Mouse (Mus musculus): ENCODE measurements at regions not wholly inside any gene's neighbourhood (a gene's known extent, or its start where the extent isn't known, plus 50 kb on each side); places are given as distances from the start of the nearest gene placed in this dataset.

DNA sequence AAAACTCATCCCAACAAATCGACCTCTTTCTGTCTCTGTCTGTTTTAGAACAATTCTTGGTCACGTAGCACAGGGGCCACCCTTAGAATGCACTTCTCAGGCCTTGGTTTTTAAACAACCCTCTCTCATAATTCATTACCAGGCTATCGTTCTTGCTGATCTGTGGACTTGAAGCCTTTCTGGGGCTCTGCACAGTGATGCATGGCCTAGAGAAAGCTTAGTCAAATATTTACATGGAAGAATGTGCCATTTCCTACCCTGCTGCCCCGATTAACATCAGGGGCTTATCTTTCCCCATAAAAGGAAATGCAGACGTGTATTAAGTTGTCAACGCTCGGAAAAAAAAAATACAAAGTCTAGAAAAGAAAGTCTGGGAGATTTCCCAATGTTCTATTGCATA, 1448.0 kb downstream of the Gsdmc2 start:
- intact Hi-C loops (cut with DNase I), result no loop called here
- DNase-seq, result no peak

DNA sequence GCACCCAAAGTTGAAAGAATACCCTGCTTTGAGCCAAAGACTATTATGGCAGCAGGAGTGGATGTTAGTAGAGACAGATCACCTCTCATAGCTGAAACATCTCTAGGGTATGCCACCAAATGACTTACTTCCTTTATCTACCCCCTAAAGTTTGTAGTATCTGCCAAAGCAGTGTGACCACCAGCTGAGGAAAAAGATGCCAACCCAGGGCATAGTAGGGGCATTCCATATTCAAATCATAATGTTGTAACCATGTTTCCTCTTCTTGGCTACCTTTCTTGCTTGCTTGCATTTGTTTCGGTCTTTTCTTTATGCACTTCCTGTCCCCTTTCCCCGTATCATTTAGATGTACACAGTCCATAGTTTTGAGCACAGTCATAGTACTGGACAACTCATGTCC, 1449.6 kb downstream of the Gsdmc2 start:
- no peak for DNase-seq
- intact Hi-C loops (cut with DNase I), result no loop called here

DNA sequence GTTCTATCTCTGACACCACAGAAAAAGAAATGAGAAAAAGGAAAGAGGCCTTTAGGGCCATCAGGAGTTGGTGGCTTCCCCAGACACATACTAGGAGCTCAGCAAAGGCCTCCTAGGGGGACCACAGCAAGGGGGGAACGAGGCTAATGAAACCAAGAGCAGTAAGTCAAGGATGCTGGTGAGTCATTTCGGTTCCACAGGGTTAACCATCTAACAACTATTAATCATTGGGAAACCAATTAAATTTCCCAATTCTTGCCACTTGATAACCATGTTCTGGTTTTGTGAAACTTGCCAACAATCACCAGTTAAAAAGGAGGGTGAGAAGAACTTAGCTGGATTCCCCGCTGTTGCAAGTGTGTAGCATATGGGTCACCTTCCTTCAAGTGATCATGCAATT, 1451.6 kb downstream of the Gsdmc2 start:
- intact Hi-C loops (cut with DNase I), result no loop called here
- no peak for DNase-seq

DNA sequence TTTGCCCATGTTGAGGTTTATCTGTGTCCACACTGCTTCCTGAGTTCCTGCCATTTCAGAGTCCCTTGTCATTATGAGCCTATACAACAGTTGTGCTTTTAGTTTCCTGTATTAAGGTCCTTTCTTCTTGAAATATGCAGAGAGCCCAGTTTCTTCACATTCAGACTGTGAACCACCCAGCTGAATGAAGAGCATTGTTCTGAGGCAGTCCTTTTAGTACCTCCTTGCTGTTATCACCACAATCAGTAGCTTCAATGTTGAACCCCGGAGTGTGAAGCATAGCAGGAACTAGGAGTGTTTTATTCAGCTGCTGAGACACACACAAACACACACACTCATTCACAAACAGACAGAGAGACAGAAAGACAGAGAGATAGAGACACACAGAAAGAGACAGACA, 1452.1 kb downstream of the Gsdmc2 start:
- no peak for DNase-seq
- intact Hi-C loops (cut with DNase I), result no loop called here

DNA sequence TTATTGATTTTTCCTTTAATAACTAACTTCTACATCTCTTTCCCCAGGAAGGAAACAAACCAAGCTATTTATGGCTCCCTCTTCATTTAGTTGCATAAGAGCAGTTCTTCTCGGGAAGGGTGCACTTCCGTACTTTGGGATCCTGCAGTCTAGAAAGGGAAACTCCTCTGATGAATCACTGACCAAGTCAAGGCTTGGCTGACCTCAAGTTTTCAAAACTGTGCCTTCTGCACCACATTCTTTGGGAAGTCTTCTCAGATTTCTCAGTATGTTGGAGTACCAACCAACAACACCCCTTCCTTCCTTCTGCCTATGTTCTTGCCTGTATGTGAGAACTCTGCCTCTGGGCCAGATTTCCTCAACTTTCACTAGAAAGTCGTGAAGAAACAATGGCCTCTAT, 1452.6 kb downstream of the Gsdmc2 start:
- intact Hi-C loops (cut with DNase I), result no loop called here
- peak in 1 of 2 experiments; percentile 3 for DNase-seq

DNA sequence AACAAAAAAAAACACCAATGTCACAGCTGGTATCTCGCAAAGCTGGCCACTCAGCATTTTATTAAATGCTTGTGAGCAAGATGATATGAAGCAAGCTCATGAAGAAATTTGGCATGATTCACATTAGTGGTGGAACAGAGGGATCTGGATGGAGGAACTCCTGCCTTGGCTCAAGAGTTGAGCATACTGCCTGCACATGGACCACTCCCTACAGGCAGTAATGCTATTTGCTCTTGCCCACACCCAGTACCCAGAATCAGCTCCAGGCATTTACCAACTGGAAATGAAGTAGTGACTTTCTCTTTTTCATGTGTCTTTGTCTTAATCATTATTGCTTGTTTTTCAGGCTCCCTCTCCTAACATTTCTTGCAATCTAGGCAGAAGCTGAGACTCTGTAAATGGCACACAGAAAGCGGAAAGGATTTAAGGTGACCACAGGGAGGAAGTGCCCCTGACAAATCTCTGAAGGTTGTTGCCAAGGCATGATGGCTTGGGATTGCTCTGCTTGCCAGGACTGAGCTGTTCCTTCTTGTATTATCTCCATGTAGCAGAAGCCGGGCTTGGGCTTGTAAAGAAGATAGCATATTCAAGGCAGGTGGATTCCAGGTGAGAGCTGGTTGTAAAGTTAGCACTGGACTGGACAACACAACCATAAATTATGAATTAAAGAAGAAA, 1455.4 kb downstream of the Gsdmc2 start:
- DNase-seq, result no peak
- intact Hi-C loops (cut with DNase I), result no loop called here

DNA sequence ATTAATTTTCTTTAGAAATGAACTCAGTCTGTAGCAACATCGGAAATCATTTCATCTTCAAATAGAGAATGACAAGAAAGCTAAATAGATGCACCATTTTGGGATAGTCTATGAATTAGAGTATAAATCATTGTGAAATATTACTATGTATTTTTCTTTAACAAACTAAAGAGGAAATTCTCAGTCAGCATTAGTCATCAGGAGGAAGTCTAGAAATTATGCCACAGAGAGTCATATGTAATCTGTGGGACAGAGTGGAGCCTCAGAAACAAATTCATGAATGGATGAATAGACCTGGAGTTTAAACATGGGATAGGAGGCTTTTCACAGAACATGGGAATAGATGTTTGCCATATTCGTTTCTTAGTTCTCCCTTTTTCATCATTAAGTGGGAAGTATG, 1459.4 kb upstream of the A1bg start:
- intact Hi-C loops (cut with DNase I), result no loop called here
- DNase-seq, result no peak

DNA sequence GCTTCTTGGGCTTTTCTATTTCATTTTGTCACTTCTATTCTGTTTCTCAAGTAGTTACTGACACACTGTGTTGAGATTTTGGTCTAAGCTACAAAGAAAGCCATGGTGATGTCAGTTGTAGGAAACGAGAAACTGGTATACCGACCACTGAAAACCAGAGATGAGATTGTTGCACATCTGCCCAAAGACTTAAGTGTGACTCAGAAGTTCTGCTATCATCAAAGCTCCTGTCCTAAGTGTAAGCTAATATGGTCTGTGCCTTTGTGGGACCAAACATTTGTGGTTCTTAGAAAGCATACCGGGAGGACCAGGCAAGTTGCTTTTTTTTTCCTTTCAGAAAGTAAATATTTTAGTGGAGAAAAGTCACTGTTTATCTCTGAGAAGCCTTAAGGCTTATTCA, 1451.8 kb upstream of the A1bg start:
- intact Hi-C loops (cut with DNase I), result no loop called here
- DNase-seq, result no peak

DNA sequence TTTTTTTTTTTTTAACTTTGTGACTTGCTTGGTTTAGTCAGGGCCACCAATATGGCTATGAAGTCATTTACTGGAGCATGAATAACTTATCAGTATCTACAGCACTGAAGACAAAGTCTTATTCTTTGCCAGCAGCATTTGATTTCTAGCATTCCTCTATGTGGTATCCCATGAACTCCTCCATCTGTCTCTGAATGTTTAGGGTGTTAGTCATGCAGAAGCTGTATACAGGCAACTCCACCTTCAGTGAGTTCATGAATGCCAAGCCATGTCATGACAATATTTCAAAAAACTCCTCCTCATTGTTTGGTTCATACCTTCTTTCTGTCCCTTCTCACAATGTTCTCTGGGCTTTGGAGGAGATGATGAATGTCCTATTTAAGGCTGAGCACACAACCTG, 1438.4 kb upstream of the A1bg start:
- DNase-seq, result no peak
- intact Hi-C loops (cut with DNase I), result no loop called here

DNA sequence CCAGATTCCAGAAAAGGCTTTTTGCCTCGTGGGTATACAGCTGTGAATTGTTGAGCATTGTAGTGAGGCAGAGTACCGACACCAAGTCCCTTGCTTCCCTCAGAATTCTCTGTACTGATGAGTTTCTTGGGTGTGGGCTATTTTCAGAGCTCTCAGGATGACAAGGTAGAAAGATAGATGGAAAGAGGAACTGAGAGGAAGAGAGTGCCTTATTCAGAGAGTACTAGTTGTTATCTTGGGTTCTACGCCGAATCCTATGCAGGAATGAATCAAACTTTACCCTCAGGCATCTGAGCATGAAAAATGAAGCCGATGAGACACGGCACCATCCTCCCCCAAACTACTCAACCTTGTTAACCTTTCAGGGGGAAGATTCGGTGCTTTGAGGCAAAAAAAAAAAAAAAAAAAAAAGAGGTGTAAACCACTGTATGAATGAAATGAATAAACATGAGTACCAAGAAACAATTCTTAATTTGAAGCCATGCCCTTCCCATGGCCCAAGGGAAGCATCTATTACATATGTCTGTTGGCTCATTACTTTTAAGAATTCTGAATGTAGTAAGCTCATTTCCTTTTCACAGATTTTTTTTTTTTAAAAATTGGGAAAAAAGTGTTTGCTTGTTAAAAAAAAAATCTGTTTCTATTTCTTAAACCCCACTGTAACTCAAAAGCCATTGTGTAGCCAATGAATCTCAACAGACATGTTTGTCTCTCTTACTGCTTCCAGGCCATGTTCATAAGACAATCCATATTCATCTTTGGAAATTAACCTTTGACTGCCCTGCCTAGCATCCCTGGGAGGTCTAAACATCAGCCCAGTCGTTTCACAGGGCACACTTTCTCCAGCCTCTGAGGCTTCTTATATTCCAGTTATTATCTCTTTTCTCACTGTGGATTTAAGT, 1435.8 kb upstream of the A1bg start:
- intact Hi-C loops (cut with DNase I), result no loop called here
- no peak for DNase-seq

DNA sequence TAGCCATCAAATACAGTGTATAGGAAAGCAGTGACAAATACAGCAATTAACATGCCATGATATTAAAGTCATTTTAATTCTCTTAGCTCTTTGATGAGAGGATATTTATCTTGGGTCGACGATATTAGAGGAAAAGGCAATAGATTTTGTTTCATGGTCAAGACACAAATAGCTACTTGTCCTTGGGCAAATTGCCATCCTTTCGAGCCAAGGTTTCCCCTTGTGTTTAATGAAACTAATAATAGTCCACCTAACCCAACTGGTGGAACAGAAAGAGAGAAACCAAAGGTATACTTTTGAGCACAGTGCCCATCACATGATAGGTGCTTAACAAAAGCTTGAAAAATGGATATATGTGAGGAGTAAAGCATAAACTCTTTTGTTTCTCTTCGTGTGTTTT, 1431.0 kb upstream of the A1bg start:
- DNase-seq, result peak in 1 of 2 experiments; percentile 21
- intact Hi-C loops (cut with DNase I), result no loop called here

DNA sequence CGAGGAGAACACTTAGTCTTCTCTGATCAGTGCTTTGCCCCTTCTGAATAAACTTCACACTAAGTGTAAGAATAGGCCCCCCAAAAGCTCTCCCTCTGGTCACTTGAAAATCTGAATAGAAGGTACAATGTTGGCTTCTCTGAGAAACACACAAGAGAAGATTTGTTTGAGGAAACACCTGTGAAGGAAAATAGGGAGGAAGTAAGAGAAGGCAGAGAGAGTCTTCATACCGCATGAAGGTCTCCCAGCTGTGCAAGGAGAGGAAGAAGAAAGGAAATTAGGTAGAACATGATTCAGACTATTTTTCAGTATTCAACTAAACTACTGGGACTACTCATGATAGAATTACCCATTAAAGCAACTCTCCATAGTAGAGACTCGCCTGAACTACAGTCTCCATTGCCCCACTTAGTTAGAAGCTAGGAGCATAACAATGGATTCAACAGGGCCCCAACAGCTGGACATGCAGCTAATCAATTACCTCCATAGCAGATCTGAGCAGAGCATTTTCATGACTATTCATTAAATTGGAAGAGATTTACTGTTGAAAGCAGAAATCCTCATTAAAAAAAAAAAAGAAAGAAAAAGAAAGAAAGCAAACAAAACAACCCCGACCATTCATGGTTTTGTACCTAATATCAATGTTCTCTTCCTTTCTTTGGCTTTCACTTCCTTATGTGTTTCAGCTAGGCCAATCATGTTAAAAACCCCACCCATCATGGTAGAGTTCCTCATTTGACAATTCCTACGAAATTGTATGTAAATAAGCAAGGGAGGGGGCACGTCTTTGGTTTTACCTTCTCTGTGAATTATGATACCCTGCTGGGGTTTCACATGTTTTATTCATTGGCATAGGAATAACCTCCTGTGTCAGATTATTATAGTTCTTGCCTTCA, 1428.3 kb upstream of the A1bg start:
- intact Hi-C loops (cut with DNase I), result no loop called here
- no peak for DNase-seq

DNA sequence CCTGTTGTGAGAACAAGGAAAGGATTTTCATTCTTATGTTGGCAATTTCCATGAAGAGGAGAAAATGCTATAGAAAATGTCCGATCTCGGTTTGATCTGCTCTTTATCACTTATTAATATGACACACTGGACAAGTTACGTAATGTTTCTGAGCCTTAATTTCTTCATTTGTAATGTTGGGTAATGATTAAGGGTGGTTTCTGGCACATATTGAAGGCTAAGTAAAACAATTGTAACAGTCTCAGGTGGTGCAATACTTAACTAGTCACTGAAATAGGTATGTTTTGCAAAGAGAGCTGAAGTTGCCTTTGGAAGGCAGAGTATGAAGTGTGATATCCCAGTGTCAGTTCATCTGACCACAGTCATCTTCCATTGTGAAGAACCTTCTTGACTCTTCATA, 1427.2 kb upstream of the A1bg start:
- DNase-seq, result no peak
- intact Hi-C loops (cut with DNase I), result no loop called here

DNA sequence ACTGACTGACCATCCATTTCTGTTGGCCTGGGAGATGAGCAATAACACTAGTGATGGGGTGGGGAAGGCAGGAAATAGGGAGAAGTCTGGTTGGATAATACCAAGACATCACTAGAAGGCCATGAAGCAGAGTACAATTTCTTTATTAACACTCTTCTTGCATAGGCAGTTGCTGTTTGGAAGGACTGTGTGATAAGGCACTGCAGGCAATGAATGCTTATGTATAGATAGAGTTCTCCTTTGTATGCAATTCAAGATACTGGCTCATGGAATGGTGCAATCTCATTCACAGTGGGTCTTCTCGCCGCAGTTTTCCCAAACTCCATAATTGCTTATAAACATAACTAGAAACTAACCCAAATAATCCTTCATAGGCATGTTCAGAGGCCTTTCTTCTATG, 1426.1 kb upstream of the A1bg start:
- no peak for DNase-seq
- intact Hi-C loops (cut with DNase I), result no loop called here

DNA sequence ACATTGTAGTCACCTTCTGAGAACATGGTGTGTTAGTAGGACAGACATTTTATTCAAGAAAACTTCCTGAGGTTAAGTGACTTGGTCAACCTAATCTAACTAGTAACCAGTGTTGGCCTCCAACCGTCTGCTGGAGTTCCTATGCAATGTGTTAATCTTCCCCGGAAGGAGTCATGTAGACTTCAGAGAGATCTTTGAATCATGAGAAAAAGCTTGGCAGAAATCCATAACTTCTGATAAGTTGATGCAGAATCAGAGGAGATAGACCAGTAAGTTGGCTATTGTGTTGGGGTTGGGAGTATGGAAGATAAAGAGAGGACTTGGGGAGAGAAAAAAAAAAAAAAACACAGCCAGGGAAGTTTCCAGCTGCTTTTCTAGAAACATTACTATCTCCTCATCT, 1424.9 kb upstream of the A1bg start:
- intact Hi-C loops (cut with DNase I), result no loop called here
- DNase-seq, result no peak

DNA sequence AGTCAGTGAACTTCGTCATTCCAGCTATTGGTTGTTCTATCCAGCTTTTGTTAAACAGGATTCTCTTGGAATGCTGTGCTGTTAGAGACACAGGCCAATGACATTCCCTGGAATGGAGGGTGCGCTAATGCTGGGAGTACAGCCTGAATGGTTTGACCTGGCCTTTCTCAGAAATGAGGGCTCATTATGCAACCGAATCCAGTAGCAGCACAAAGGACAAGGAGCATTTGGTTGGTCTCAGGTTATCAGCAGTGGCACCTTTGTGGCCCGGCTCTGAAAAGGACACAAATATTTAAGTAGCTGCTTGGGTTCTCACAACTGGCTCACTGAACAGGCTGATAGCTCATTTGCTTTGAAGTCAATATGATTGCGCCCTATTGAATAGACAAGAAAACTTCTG, 1423.1 kb upstream of the A1bg start:
- no peak for DNase-seq
- intact Hi-C loops (cut with DNase I), result no loop called here

DNA sequence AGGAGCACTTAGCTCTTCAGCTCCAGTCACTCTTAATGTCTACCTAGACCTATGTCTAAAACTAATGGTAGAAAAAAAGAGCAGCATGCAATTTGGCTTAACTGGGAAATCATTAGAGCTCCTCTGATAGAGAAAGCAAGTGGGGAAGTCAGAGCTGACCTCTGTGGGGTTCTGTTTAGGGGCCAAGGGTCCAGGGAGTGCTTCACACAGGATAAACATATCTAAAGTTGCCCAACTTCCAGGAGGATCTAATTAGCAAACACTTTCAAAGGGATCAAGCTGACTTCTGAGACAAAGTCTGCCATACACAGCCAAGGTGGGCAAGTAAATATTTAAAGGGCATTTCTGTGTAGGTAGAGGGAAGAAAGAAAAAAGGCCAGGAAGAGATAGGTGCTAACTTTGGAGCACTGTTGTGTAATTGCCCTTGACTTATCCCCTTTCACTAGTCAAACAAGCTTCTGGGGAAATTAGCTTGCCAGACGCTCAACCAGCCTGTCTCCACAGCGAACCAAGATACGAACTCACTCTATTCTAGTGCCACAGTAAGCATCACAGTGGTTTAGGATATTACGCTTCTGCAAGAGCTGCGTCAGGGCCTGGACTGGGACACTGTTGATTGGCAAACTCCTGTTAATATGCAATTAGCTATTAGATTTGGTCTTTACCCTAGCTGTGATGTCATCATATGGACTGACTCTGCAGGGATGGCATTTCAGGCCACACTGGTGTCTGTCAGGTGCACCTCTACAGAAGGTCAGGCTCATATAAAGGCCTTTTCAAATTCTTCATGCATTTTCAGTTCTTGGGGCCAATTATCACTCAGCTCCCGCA, 1413.9 kb upstream of the A1bg start:
- DNase-seq, result no peak
- intact Hi-C loops (cut with DNase I), result no loop called here

DNA sequence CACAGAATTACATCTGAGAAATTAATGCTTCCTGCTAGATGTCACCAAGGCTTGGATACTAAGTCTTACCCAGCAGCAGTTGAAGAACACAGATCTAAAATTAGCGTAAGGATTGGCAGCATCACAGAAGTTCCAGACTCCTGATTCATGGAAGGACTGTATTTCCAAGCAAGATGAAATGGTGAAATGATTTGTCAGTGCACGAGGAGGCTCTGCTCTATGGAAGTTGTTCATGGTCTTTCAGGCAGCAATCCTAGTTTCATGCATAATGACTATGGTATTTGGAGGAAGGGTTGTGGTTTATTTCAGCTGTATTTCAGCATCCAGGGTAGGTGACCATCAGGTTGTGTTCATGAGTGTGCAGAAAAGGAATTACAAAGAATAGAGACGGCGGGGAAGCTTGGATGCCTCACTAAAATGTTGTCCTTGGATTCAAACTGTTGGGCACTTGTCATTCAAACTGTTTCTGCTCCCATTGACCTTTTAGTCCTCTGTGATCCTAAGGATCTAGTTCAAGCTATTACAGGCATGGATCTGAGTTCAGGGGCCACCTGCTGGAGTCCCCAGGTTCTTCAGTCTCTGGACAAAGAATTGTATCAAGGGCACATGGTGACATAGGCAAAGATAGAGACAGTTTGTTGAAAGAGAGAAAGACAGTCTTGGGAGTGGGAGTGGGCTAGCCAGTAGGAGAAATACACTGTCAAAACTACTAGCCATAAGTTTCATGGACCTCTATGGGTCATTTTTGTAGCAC, 1411.6 kb upstream of the A1bg start:
- intact Hi-C loops (cut with DNase I), result no loop called here
- DNase-seq, result no peak

DNA sequence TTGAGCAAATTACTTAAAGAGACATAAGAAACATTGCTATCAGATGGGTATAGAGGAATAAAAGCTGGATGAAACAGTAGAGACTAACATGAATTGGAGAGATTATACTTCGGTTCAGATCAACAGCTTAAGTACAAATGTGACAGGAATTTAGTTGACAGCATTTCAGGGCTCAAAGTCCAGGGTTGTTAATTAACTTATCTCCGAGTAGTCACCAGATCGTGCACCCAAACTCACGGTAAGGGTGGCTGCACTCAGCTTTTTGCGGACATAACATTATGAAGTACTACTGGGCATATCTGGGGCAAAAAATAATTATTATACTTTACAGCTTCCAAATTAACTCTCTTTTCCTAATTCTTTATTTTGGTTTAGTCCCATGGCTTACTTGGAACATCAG, 1409.3 kb upstream of the A1bg start:
- no peak for DNase-seq
- intact Hi-C loops (cut with DNase I), result no loop called here

All from heart, postnatal 14 days (tissue).